Mouse (Mus musculus): ENCODE results near the gene Ssh3. TPM values are rescaled to one million over a fixed set of nuclear protein-coding genes. Genes with fewer than 3 reads are reported as not detected.
A peak's percentile ranks its signal among the peaks of the same experiment; 100 is the strongest.

The Ssh3 gene
- polyA plus RNA-seq, 1 experiment: 0.17 TPM

- Histone ChIP-seq H3K79me2 (ENCODE audit: control insufficient read depth, insufficient read depth) (peaks cover 16% of the 10 kb centered on the region), H3K27me3 (ENCODE audit: control insufficient read depth, insufficient read depth, insufficient read length) (no peaks in the 10 kb centered on the region), H3ac (ENCODE audit: control insufficient read depth, insufficient read length) (no peak overlapping the region), H3K36me3 (ENCODE audit: control insufficient read depth, insufficient read depth) (no peaks in the 10 kb centered on the region), H3K4me3 (no peak overlapping the region), H3K4me2 (ENCODE audit: low read depth) (peak overlapping the region; percentile 20)
- TF ChIP-seq TCF3 (IDR thresholded peaks at IDR 0.05; ENCODE audit: insufficient read length, low read depth): no peak
- peak in 1 of 3 experiments; percentile 29 for TF ChIP-seq MYOG (IDR thresholded peaks at IDR 0.05; ENCODE audit: control insufficient read depth in 1 of 3, insufficient read depth in 1 of 3, insufficient read length in 2 of 3, low read depth in 2 of 3)
Measured at GRCm38 (mm10) chr19:4211891-4212588, 56.9 kb downstream of the Ssh3 start.

Other genes with a start within 250 kb of the Ssh3 start
- gene Gstp1, start 231.2 kb downstream of the Ssh3 start, polyA plus RNA-seq (2012; fragmentation: generic; extraction: Trizol): 768 TPM
- gene Gstp2, start 223.2 kb downstream of the Ssh3 start, polyA plus RNA-seq (2012; fragmentation: generic; extraction: Trizol): 6.7 TPM
- 0.25 TPM for gene Gstp3, start 209.6 kb downstream of the Ssh3 start, polyA plus RNA-seq (2012; fragmentation: generic; extraction: Trizol)
- not detected for gene Cabp2, start 187.6 kb downstream of the Ssh3 start, polyA plus RNA-seq (2012; fragmentation: generic; extraction: Trizol)
- 148 TPM for gene Cdk2ap2, start 172.0 kb downstream of the Ssh3 start, polyA plus RNA-seq (2012; fragmentation: generic; extraction: Trizol)
- 42.3 TPM for gene Pitpnm1, start 169.2 kb downstream of the Ssh3 start, polyA plus RNA-seq (2012; fragmentation: generic; extraction: Trizol)
- gene Aip, start 143.3 kb downstream of the Ssh3 start, polyA plus RNA-seq (2012; fragmentation: generic; extraction: Trizol): 250 TPM
- gene Gpr152, start 129.4 kb downstream of the Ssh3 start, polyA plus RNA-seq (2012; fragmentation: generic; extraction: Trizol): not detected
- gene Cabp4, start 125.1 kb downstream of the Ssh3 start, polyA plus RNA-seq (2012; fragmentation: generic; extraction: Trizol): 0.10 TPM
- 238 TPM for gene Coro1b, start 120.6 kb downstream of the Ssh3 start, polyA plus RNA-seq (2012; fragmentation: generic; extraction: Trizol)
- gene Ptprcap, start 115.6 kb downstream of the Ssh3 start, polyA plus RNA-seq (2012; fragmentation: generic; extraction: Trizol): 4.9 TPM
- 42.0 TPM for gene Rps6kb2, start 105.8 kb downstream of the Ssh3 start, polyA plus RNA-seq (2012; fragmentation: generic; extraction: Trizol)
- gene Carns1, start 93.7 kb downstream of the Ssh3 start, polyA plus RNA-seq (2012; fragmentation: generic; extraction: Trizol): 8.2 TPM
- gene Tbc1d10c, start 77.9 kb downstream of the Ssh3 start, polyA plus RNA-seq (2012; fragmentation: generic; extraction: Trizol): 0.67 TPM
- gene Ppp1ca, start 77.1 kb downstream of the Ssh3 start, polyA plus RNA-seq (2012; fragmentation: generic; extraction: Trizol): 702 TPM
- gene Rad9a, start 67.5 kb downstream of the Ssh3 start, polyA plus RNA-seq (2012; fragmentation: generic; extraction: Trizol): 16.7 TPM
- gene Clcf1, start 54.9 kb downstream of the Ssh3 start, polyA plus RNA-seq (2012; fragmentation: generic; extraction: Trizol): 11.5 TPM
- gene AC109138.7, start 54.8 kb downstream of the Ssh3 start, polyA plus RNA-seq (2012; fragmentation: generic; extraction: Trizol): not detected
- 166 TPM for gene Pold4, start 37.3 kb downstream of the Ssh3 start, polyA plus RNA-seq (2012; fragmentation: generic; extraction: Trizol)
- 1.7 TPM for gene Ankrd13d, start 14.0 kb upstream of the Ssh3 start, polyA plus RNA-seq (2012; fragmentation: generic; extraction: Trizol)
- 56.3 TPM for gene Grk2, start 37.0 kb upstream of the Ssh3 start, polyA plus RNA-seq (2012; fragmentation: generic; extraction: Trizol)
- 20.3 TPM for gene Kdm2a, start 129.1 kb upstream of the Ssh3 start, polyA plus RNA-seq (2012; fragmentation: generic; extraction: Trizol)
- gene Rhod, start 170.3 kb upstream of the Ssh3 start, polyA plus RNA-seq (2012; fragmentation: generic; extraction: Trizol): 51.1 TPM
- 22.3 TPM for gene Syt12, start 208.3 kb upstream of the Ssh3 start, polyA plus RNA-seq (2012; fragmentation: generic; extraction: Trizol)
- 0.05 TPM for gene 2010003K11Rik, start 229.4 kb upstream of the Ssh3 start, polyA plus RNA-seq (2012; fragmentation: generic; extraction: Trizol)
- gene Pcx, start 241.3 kb upstream of the Ssh3 start, polyA plus RNA-seq (2012; fragmentation: generic; extraction: Trizol): 16.3 TPM

Data from myocyte (in vitro differentiated cells).